Mouse (Mus musculus) 416B (cell line): ENCODE data around the gene Frmpd1.

Experiments
- DNase-seq: peaks from one replicate; pipeline ENCODE4 v3.0.0; 2011; ENCODE audit warnings: low read depth

Frmpd1 gene

DNA sequence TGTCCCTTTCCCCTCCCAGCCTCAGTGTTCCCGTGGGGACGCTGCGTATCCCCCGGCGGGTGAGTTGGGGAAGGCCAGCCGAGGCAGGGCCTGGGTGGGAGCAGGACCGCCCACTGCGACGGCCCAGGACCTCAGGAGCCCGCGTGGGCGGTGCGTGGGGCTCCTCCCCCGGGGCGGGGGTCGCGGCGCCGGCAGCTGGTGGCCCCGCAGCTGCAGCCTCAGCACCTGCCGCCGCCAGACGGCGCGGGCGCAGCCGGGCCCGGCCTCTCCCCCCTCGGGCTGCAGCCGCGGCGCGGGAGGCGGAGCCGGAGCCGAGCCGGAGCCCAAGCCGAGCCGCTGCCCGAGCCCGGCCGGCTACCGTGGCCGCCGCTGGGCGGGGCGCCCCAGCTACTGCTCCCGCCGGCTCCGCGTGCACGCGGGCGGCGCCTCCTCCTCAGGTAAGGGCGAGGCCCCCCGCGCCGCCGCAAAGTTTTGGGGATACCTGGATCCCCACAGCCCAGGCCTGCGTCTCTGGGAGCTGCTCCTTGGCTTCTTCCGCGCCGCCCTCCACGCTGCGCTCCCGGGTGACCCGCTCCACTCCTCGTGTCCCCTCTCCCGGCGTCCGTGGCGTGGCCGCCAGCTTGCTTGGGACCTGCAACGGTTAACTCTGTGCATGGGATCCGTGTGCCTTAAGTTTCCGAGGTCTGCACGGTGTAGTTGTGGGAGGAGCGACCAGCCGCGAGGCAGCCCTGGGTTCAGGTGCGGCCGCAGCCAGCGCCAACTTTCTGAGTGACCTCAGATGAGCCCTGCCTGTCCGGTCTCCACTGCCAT, at the start of gene Frmpd1:
Gene Frmpd1, plus strand, starts transcription at position 355 of the 810 bp plus-strand sequence.
- DNase-seq: no peak

DNA sequence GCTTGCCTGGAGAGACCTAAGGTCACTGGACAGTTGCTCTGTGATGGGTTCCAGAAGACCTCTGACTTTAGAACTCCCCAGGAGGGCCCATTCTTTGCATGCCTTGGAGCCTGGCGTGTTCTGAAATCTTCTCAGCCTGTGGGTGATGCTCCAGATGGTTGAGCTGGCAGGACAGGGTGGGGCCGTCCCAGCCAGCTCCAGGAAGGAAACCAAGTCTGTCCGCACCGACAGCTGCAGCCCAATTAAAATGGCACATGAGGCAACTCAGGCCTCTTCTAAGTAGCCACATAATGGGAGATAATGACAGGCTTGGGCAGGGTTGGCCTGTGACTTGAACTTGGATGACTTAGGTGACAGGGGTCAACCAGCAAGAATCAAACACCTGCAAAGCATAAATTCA, 47.0 kb upstream of the Frmpd1 start:
- DNase-seq: no peak

DNA sequence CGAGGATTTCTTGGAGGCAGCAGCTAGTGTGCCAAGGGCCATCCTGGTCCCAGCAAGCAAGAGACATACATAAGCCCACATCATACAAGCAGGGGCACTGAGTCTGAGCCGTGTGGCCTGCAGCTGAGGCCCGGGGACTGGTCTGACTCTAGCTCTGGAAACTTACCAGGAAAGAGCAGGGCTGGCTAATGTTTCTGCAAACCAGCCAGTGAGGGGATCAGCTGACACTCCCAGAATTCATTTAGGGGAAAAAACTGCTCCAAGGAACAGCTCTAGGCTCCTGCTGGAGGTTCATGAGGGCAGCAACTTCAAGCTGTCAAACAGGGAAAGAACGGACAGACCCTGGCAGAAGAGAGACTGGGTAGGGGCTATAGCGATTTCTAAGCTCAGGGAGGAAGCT, 42.8 kb upstream of the Frmpd1 start:
- DNase-seq: no peak

DNA sequence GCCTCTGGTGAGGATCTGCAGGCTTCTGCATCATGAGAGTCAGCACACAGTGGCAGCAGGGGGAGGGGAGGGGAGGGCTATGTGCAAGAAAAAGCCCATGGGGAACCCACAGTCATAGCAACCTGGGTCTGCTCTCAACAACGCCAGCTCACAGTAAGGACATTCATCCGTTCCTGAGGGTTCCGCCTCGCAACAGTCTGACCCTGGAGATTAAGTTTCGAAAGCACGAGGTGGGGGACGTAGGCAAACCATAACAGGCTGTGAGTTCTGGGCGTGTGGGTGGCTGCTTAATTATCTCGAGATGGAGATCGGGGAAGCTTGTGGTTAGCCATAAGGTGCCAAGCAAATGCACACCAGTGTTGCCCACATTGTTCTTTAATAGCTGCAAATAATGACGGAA, 42.3 kb upstream of the Frmpd1 start:
- DNase-seq: peak; percentile 18

DNA sequence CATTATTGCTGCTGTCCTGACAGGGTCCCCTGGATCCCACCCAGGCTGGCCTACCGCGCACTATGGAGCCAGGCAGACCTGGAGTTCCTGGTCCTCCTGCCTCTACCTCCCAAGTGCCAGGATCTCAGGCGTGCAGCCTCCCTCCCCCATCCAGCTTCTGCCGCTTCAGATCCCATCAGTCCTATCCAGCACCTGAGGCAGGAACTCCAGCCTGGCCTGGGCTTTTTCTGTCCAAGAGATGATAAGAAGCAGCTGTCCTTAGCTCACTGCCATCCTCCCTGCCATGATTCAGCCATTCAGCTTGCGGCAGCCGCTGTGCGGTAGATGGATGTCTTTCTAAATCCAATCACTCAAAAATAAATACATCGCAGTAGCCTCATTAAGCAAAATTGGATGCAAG, 41.7 kb upstream of the Frmpd1 start:
- no peak for DNase-seq

DNA sequence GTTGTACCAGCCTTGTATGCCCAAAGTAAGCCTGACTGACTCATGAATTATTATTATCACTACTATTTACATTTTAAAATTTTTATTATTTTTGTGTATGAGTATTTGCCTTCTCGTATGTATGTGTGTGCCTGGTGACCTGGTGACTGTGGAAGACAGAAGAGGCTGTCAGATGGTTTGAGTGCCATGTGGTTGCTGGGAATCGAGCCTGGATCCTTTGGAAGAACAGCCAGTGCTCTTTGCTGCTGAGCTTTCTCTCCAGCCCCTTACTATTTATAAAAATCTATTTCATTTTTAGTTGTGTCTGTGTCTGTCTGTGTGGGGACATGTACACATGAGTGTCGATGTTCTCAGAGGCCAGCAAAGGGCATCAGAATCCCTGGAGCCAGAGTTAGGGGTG, 28.2 kb upstream of the Frmpd1 start:
- DNase-seq: no peak

DNA sequence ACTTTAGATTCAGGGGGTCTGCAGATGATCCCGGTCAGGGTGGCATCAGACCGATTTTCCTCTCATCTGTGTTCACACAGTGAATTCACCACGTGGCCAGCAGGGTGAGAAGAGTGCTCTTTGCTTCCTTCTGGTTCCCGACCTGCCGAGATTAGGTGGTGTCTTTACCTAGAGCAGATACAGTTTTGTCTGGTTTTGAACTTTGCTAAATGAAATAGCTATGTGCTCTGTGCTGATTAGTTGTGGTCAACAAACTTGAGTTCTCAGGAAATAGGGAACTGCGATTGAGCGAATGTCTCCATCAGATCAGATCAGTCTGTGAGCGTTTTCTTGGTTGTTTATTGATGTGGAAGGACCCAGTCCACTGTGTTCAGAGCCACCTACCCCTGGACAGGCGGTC, 26.1 kb upstream of the Frmpd1 start:
- no peak for DNase-seq

DNA sequence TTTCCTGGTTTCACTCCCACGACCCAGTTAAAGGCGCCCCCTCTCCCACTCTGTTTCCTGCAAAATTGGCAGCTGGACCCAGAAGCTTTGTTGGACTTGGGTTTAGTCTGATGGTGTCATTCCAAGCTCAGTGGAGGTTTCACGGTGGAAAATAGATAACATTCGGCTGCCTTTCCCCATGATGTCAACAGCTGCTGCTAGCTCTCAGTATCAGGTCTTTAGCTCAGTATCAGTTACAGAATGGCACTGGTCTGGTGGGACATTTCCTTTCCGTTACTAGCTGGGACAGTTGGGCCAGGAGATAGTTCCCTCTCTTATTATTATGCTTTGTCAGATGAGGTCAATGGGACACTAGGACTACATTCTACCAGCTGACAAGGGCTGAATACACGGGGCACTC, 23.9 kb upstream of the Frmpd1 start:
- DNase-seq: no peak

DNA sequence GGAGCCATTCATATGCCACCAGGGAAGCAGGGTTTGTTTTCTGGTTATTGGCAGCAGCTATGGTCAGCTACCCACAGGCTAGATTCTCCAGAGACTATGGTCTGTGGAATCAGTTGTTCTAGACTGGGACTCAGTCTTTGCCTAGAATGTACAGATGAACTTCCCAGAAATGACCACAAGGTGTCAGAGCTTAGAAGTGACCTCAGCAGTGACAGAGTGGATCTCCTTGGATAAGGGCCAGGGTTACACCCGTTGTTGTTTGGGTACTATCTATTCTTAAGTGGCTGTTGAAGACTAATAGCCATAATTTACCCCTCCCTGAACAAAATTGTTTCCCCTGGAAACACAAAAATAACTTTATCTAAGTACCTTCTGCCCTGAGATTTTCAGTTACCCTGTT, 21.0 kb upstream of the Frmpd1 start:
- peak; percentile 46 for DNase-seq

DNA sequence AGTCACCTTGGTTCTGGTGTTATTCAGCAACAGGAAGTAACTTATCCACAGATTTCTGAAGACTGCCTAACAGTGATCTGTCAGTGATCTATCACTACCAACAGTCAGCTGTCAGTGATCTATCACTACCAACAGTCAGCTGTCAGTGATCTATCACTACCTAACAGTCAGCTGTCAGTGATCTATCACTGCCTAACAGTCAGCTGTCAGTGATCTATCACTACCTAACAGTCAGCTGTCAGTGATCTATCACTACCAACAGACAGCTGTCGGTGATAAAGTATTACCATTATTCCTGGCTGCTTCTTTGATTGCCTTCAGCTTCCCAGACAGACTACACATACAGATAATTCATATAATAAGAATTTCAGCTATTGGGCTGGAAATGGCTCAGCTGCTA, 19.2 kb upstream of the Frmpd1 start:
- no peak for DNase-seq

DNA sequence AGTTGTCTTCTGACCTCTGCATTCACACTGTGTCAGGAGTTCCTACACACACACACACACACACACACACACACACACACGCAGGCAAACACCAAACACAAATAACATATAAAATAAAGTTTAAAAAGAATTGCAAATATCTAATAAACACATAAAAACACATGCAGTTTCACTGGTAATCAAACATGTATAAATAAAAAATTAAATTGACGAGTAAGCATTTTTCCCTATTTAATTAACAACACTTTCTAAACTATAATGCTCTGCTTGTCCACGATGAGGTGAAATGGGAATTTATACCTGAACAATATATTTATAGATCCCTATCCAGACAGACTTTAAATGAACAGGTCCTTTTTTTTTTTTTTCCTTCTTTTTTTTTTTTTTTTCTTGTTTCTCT, 18.7 kb upstream of the Frmpd1 start:
- no peak for DNase-seq

DNA sequence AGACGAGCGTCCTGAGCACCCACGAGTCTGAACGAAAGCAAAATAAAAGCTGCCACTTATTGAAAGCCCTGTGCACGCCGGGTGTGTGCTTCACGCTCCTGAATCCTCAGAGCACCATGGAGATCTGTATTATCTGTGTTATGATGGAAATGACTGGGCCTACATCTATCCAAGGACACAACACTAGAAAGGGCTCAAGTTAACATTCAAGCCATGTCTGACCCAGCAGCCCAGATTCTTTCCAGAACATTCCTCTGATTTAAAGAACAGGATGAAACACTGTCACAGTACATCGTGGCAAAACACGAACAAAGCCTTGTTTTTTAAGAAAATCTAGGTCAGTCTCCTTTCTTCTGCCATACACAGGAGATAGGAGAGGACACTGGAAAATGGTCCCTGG, 13.3 kb upstream of the Frmpd1 start:
- no peak for DNase-seq

DNA sequence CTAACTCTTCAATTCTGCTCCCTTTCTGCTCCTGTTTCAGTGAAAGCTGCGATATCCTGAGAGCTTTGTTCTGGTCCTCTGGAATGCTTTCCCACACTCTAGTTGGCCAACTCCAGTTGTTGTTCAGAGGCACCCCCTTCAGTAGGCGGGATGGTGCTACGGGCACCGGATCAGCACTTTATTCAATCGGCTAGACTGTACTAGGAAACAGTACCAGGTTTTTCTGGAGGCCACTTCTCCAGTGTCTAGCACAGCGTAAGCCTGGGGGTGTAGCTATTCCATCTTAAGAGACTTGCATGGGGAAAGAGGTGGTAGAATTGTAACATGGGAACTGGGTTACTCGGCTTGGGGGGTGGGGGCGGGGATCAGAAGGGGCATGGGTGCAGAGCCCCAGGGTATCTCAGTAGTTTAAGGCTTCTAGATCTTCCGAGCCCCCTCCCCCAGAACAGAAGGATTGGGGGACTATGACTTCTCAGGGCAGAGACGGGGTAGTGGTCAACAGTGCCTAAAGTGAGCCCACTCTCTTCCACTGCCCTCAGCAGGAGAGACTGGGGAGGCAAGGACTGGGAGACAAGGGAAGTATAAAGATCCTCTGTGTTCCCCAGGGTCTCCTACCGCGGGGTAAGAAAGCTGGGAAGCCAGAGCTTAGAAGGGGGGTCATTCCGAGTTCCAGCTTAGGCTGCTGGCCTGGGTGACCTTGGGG, 706 bp upstream of the Frmpd1 start:
- DNase-seq: no peak

DNA sequence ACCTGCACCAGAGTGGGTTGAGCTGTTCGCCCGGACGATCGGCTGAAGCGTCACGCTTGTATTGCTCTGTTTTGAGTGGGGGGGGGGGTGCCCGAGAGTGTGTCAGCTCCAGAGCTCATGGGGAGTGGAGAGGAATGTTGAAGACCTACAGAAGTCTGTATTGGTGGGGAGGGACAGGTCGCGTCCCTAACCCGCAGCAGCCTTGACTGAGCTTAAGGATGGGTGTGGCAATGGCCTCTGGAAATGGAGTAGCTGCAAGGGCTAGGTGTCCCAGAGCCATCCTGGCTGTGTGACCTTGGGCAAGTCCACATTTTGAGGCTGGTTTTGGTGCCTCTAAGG, 625 bp downstream of the Frmpd1 start:
- DNase-seq: no peak

DNA sequence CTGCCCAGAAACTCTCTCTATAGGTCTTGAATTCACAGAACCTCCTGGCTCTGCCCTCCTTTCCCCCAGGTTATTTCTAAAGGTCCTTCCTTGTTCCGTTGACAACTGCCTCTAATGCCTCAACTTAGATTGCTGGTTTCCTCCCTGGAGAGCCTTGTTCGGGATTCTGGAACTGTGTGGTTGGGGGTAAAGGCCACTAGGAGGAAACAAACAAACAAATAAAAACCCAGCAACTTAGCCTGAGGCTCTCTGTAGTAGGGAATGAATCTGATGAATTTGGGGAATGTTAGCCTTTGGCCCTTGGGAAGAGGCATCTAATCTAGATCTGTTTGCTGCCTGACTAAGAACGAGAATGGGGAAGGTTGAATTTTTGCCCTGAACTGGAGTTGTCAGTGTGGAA, 13.6 kb downstream of the Frmpd1 start:
- no peak for DNase-seq

DNA sequence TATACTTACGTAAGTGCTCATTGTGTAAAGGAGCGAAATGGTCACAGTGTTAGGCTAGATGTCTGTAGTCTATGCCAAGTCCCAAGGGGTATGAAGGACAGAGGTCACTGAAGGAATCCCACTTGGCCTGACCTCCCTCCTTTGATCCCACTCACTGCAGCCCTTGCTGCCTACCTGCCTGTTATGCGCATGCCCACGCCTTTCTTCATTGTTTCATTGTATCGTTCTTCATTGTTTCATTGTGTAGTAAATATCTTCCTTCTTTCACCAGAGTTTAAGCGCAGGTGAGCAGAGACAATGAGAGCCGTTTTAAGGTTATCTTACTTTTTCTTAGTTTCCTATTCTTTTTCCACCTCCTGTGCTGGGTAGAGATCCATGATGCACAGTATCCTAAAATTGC, 18.6 kb downstream of the Frmpd1 start:
- DNase-seq: no peak

DNA sequence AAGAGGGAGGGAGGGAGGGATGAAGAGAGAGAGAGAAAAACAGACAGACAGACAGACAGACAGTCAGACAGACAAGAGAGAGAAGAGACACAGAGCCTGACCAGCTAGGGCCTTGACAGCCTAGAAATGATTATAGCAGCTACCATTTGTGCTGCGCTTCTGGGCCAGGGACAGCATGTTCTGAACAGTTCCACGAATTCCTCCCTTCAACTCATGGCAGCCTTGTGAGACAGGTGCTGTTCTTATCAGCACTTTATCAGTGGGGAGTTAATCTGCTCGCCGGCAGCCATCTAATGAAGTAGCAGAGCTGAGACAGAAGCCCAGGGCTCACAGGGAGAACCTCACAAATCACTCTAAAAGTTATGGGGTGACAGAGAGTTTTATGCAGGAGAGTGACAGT, 22.8 kb downstream of the Frmpd1 start:
- no peak for DNase-seq

DNA sequence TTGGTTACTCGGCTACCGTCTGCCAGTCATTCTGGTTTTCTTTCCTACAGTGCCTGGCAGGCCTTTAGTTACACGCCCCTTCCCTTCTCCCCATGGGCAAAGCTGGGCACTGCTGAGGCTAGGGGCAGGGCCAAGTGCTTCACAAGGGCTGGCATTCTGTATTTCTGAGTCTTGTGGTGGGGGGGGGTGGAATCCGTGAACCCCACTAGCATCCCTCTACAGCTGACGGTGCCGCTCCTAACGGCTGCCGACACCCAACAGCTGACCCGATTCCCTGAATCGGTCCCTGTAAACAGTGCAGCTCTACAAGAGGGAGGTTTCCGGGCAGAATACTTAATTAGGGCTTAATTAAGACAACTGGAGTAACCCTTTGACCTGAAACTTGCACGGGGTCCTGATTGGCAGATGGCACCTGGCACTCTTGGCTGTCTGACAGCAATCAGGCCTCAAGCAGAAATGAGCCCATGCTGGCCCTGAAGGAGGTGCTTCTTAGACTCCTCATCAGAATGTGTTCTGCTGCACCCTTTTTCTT, 24.2 kb downstream of the Frmpd1 start:
- no peak for DNase-seq

DNA sequence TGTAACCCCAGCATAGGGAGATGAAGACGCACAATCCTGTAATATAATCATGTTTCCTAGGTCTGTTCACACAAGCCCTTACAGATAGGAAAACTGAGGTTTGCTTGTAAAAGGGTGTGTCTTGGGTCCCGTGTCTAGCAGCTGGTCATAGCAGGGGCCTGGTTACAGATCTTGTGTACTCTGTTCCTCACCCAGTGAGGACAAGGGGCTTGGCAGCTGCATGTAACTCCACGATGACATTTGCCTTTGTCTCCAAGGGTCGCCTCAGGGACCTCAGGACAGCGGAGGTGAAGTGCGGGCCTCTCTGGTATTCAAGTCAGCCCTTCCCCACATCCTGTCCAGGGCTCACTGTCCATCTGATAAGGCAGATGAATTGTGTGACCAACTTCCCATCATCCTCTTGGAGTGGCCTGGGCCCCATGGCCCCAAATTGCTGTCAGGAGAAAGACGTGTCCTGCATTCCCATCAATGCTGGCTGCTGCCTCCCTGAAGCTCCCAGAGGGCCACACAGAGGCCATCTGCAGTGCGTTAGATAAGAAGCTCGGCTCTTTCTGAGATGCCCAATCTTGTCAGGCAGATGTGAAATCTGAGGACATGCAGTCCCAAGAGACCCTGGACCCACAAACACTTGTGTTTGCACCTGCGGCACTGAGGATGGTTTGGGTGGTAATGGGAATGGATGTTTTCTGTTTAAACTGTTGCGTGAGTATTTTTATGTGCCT, 27.8 kb downstream of the Frmpd1 start:
- no peak for DNase-seq

DNA sequence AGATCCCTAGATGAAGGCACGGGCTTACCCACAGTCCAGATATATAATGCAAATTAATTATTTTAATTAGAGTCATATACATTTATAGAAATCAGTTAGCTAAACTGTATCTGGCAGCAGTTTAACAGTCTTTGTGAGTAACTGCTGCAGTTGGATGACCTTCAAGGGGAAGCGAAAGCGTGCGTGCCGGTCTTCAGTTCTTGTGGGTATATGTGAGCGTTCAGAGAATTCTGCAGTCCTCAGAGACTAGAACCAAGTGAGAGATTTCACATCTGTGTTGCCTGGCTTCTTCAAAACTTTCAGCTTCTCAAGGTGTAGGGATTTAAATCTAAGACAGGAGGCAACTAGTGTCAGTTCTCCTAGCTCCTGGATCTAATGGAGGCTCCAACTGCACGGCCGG, 35.3 kb downstream of the Frmpd1 start:
- no peak for DNase-seq

DNA sequence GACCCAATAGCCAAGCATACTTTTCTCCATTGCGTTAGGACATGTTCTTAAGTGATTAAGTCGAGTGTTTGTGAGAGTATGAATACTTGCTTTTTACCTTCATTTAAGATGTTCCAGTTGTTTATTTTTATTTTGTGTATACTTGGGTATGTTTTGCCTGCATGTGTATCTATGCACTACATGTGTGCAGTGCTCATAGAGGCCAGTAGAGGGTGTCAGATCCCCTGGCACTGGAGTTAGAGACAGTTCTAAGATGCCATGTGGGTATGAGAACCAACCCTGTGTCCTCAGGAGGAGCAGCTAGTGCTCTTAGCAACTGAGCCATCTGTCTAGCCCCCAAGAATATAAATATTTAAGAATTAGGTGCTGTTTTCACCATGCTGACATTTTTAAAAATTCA, 37.7 kb downstream of the Frmpd1 start:
- DNase-seq: no peak

DNA sequence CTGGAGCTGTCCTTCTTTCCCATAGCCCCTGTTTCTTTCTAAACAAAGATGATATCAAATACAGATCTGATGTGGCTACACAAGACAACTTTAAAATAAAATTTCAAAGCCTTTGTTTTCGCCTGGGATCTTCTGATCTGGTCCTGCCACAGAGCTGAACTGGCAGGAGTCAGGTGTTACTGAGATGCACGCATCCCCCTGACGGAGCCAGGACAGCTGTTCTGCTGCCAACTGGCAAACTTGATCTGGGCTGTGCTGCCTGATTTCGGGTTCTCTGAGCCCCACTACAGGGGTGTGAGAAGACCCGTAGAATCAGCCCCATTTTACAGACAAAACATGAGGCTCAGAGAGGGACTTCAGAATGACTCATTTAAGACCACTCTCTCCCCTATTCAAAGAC, 45.6 kb downstream of the Frmpd1 start:
- DNase-seq: no peak

DNA sequence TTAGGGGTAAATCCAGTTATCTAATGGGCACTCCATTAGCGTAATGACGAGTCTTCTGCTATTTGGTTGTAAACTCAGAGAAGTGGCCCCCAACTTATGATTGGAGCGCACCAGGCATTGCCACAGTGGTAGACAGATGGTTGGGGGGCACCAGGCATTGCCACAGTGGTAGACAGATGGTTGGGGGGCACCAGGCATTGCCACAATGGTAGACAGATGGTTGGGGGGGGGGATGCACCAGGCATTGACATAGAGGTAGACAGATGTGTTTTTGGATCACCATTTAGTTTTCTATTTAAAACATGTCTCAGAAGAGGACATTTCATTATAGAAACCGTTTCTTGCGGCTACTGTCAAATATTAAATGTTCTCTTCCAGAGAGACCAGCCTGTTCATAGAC, 53.6 kb downstream of the Frmpd1 start:
- no peak for DNase-seq
